Mouse (Mus musculus): Measurements from ENCODE around the gene Cep85l. TPM values are rescaled to one million over a fixed set of nuclear protein-coding genes. Genes with fewer than 3 reads are reported as not detected.

Gene Cep85l
- polyA plus RNA-seq, 1 experiment from 2014 or later, result 2.0 TPM

DNA sequence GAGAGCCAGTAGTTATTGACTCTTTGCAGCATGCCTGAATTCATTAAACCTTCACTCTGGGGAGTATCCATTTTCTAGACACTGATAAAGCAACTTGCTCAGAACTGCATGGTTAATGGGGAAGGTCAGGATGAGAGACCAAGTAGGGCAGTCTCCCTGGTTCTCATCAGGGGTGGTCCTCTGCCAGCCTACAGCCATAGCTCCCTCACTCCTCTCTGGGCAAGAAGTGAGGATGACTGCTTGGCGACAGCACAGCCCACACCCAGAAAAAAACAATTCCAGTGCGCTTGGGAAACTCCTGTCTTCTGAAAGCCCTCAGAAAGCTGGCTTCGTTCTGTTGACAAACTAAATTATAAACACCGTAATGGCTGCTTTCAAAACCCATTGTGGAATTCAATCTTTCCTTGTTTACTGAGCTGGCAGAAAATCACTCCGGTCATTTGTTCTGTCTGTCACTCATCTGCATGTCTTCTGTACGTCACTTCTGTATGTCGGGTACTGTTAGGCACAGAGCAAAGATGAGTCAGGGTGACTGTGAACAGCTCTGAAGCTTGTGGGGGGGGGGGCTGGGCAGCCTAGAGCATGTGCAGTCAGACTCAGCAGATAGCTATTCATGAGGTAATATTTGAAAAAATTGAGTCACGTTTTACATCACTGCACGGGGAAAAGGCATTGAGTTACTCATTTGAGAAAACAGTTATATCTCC lies 15.3 kb upstream of the Cep85l start:
- Histone ChIP-seq H3K9ac (no peak overlapping the region), H3K27me3 (no peaks in the 10 kb centered on the region), H3K27ac (replicated peaks) (no peak overlapping the region), H3K4me1 (replicated peaks) (peaks cover 12% of the 10 kb centered on the region), H3K4me3 (replicated peaks) (no peak overlapping the region), H3K36me3 (replicated peaks) (no peaks in the 10 kb centered on the region), H3K9me3 (replicated peaks) (no peaks in the 10 kb centered on the region), H3K4me2 (no peak overlapping the region)
- no peak for ATAC-seq (ENCODE audit: insufficient read depth)
- WGBS (ENCODE audit: insufficient replicate concordance), result 69% methylated on average over 9 of the region's 9 CpGs

DNA sequence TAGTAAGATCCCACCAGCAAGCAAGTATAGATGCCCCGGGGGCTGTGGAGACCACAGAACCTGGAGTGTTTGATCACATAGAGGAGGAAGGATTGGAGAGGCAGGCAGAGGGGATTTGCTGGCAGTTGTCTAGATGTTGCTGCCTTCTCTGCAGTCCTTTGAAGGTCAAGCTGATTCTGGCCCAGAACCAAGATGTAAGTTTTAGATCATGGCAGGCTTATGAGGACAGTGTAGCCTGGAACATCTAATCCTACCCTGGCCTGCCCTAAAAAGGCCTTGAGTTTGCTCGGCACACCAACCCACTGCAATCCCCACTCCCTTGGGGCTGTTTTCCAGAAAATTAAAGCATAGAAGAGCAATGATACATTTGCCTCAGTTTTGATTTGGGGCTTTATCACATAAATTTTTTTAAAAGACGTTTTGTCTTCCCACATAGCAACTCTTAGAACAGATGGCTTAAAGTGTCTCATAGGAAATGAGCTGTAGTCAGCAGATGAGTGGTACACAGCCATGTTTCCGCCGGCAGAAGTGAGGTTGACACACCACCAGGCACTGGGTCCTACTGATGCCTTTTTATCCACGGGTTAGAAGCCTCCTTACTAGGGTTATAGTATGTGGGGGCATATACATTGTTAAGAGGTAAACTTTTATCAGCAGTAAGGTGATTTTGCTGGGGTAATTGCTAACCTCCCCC lies 8.6 kb upstream of the Cep85l start:
- Histone ChIP-seq H3K4me3 (replicated peaks) (no peak overlapping the region), H3K27me3 (no peaks in the 10 kb centered on the region), H3K27ac (replicated peaks) (no peak overlapping the region), H3K4me2 (no peak overlapping the region), H3K9me3 (replicated peaks) (no peaks in the 10 kb centered on the region), H3K36me3 (replicated peaks) (no peaks in the 10 kb centered on the region), H3K9ac (no peak overlapping the region), H3K4me1 (replicated peaks) (no peaks in the 10 kb centered on the region)
- no peak for ATAC-seq (ENCODE audit: insufficient read depth)
- WGBS (ENCODE audit: insufficient replicate concordance), result 64% methylated on average over 6 of the region's 6 CpGs

DNA sequence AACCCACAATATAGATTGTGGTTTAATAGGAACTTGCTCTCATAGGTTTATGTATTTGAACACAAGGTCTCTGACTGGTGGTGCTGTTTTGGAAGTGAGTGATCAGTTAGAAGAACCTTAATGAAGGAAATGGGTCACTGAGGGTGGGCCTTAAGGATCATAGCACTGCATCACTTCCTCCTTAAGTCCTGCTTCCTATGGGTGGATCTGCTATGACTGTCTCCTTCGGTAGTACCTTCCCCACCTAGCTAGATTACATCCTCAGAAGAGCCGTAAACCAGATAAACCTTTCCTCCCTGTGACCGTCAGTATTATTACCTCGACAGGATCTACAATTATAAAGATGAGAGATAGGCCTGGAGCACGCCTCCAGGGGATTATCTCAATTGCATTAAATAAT lies 5.7 kb upstream of the Cep85l start:
- no peak for ATAC-seq (ENCODE audit: insufficient read depth)
- Histone ChIP-seq H3K4me3 (replicated peaks) (no peak overlapping the region), H3K27me3 (no peaks in the 10 kb centered on the region), H3K9me3 (replicated peaks) (no peaks in the 10 kb centered on the region), H3K4me1 (replicated peaks) (peaks cover under 1% of the 10 kb centered on the region; the same call in 1 of the 2 replicates), H3K27ac (replicated peaks) (no peak overlapping the region), H3K36me3 (replicated peaks) (no peaks in the 10 kb centered on the region), H3K9ac (no peak overlapping the region), H3K4me2 (no peak overlapping the region)
- WGBS (ENCODE audit: insufficient replicate concordance), result 42% methylated on average over 5 of the region's 5 CpGs

DNA sequence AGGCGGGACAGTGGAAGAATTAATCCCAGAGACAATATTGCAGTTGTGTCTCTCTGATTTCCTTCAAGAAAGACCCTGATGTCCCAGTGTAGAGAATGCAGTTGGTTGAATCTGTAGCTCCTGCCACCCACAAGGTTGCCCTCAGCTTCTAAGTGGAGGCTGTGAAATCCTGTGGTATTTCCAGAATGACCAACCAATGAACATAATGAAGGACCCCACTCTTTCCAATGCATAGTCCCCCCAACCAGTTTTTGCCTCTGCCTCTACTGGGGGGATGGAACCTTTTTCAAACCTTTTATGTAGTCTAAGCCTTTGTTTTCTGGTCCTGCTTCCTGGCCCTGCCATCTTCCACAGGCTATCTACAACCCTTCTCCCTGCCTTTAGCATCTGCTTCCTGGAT lies 5.1 kb upstream of the Cep85l start:
- Histone ChIP-seq H3K27ac (replicated peaks) (no peak overlapping the region), H3K4me2 (no peak overlapping the region), H3K9me3 (replicated peaks) (no peaks in the 10 kb centered on the region), H3K27me3 (no peaks in the 10 kb centered on the region), H3K4me3 (replicated peaks) (no peak overlapping the region), H3K4me1 (replicated peaks) (peaks cover 6% of the 10 kb centered on the region), H3K36me3 (replicated peaks) (no peaks in the 10 kb centered on the region), H3K9ac (no peak overlapping the region)
- no peak for ATAC-seq (ENCODE audit: insufficient read depth)
- 68% methylated on average over 1 of the region's 1 CpGs for WGBS (ENCODE audit: insufficient replicate concordance)

DNA sequence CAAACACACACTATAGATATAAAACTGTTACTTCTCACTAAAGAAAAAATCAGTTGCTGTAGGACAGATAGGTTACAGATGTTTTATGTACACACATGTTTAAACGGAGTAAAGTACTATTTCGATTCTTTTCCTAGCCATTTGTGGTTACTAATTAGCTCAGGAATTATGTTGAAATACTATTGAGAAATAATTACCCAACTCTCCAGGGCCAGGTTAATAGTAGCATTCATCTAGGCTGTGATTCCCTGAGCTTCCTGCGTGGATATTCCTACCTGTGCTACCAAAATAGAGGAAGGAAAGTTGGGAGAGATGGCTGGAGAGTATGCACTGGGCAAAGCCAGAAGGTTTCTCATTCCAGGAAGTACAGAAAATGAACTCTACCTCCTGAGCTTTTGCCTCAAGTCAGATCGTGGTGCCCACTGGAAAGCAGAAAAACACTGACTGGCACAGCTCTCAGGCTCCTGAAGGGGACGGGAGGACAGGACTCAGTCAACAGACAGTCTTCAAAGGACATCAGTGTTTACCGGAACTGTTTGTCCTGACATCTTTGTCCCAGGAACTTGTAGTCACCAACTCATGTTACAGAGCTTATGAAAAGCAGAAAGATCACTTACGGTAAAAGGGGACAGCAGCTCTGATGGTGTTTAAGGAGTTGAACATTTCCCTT lies 3.1 kb upstream of the Cep85l start:
- H3K4me1 ChIP-seq (replicated peaks), result peaks cover 21% of the 10 kb centered on the region
- peak overlapping the region; percentile 69 for H3K27ac ChIP-seq (replicated peaks)
- H3K27me3 ChIP-seq, result no peaks in the 10 kb centered on the region
- H3K9ac ChIP-seq, result no peak overlapping the region
- ATAC-seq (ENCODE audit: insufficient read depth), result peak; percentile 23
- 0 out of 2 replicates have a peak overlapping the region, but pooled peaks have one; percentile 3 for H3K4me2 ChIP-seq
- WGBS (ENCODE audit: insufficient replicate concordance), result 49% methylated on average over 7 of the region's 7 CpGs
- no peaks in the 10 kb centered on the region for H3K9me3 ChIP-seq (replicated peaks)
- no peaks in the 10 kb centered on the region for H3K36me3 ChIP-seq (replicated peaks)
- H3K4me3 ChIP-seq (replicated peaks), result no peak overlapping the region

DNA sequence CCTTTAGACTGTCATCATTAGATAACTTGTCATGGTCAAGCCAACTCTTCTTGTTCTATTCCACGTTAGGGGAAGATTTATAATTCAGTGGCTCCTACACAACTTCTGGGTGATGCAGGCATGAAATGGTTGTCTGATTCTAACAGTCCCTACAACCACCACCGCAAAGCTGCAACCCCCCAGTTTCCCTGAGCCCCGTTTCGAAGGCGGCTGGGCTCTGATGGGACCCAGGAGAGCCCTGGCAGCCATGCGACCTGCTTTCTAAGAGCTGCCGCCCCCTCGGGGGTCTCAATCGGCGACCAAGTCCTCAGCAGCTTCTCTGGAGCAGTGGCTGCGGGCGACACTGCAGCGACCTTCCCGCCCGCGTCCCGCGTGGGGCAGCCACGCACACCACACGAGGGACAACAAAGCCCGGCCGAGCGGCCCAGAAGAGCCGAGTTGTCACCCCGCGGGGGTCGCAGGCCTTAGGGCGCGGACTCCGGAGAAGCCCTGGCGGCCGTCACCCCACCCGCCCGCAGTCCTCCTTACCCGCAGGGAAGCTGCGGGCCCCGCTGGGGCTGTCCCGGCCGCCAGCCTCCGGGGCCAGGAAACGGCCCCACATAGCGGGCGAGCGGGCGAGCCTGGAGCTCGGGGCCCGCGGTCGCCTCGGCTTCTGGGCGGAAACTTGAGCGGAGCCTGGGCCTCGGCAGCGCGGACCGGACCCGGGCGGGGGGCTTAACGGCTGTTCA lies 602 bp downstream of the Cep85l start:
- Histone ChIP-seq H3K27ac (replicated peaks) (peak overlapping the region; percentile 88), H3K9ac (peak overlapping the region; percentile 89), H3K9me3 (replicated peaks) (no peaks in the 10 kb centered on the region), H3K36me3 (replicated peaks) (no peaks in the 10 kb centered on the region), H3K4me3 (replicated peaks) (peak overlapping the region; percentile 90), H3K4me2 (peak overlapping the region; percentile 93), H3K4me1 (replicated peaks) (peaks cover 26% of the 10 kb centered on the region), H3K27me3 (no peaks in the 10 kb centered on the region)
- 0% methylated on average over 57 of the region's 59 CpGs for WGBS (ENCODE audit: insufficient replicate concordance)
- ATAC-seq (ENCODE audit: insufficient read depth), result peak; percentile 78

DNA sequence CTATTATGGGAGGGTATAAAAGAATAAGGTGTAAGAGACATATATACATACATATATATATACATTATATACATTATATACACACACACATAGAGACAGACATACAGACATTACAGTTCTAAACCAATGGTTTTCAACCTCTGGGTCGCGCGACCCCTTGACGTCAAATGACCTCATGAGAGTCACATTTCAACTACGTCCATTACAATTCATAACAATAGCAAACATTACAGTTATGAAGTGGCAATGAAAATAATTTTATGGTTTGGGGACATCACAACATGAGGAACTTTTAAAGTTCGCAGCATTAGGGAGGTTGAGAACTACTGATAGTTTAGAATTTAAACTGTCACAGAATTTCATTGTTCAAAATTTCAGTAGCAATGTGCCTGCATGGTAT lies 1.5 kb downstream of the Cep85l start:
- H3K4me3 ChIP-seq (replicated peaks), result peak overlapping the region; percentile 90
- peak overlapping the region; percentile 93 for H3K4me2 ChIP-seq
- H3K4me1 ChIP-seq (replicated peaks), result peaks cover 26% of the 10 kb centered on the region
- no peaks in the 10 kb centered on the region for H3K36me3 ChIP-seq (replicated peaks)
- no peak for ATAC-seq (ENCODE audit: insufficient read depth)
- H3K9me3 ChIP-seq (replicated peaks), result no peaks in the 10 kb centered on the region
- H3K27me3 ChIP-seq, result no peaks in the 10 kb centered on the region
- H3K27ac ChIP-seq (replicated peaks), result no peak overlapping the region
- 72% methylated on average over 6 of the region's 6 CpGs for WGBS (ENCODE audit: insufficient replicate concordance)
- no peak overlapping the region for H3K9ac ChIP-seq

DNA sequence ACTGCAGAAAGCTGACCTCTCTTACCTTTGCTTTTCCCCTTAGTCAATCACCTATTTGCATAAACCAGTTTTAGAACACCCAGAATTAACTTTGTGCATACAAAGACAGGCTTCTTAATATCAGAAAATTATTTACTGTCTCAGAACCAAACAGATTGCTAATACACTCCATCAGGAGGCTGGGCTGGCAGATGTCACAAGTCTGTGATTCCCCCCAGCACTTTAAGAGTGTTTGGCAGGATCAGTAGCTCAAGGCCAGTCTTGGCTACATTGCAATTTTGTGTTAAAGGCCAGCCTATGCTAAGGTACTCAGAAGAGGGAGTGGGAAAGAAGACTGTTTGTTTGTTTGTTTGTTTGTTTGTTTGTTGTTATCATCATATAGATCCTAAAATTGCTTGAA lies 2.7 kb downstream of the Cep85l start:
- H3K9ac ChIP-seq, result no peak overlapping the region
- no peaks in the 10 kb centered on the region for H3K36me3 ChIP-seq (replicated peaks)
- no peaks in the 10 kb centered on the region for H3K9me3 ChIP-seq (replicated peaks)
- no peak overlapping the region for H3K4me3 ChIP-seq (replicated peaks)
- no peak overlapping the region for H3K4me2 ChIP-seq
- H3K27me3 ChIP-seq, result no peaks in the 10 kb centered on the region
- peaks cover 26% of the 10 kb centered on the region for H3K4me1 ChIP-seq (replicated peaks)
- no peak for ATAC-seq (ENCODE audit: insufficient read depth)
- no peak overlapping the region for H3K27ac ChIP-seq (replicated peaks)

DNA sequence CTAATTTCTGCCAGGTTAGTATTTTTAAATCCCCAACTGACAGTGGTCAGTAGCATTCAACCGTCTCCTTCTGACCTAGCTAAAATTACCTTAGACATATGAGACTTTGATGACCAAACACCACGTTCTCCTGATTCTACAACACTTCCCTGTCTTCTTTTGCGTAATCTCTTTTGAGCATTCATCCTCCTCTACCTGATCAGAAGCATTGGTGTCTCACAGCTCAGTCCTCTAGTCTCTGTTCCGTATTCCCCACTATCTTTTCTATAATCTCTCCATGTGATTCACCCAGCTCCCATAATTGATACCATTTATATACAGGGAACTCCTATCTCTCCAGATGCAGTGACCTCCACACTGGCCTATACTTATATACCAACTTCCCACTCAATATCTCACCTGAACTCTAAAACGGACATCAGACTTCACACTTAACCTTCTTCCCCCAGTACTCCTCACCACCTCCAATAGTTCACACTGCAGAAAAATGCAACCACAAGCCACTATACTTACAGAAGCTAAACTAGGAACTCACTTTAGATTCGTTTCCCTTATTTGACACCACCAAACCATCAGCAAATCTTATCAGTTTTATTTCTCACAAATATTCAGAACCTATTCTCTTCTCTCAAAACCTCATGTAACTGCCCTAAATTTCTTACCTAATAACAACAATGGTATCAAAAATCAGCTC lies 5.7 kb downstream of the Cep85l start:
- H3K9ac ChIP-seq, result no peak overlapping the region
- peaks cover 12% of the 10 kb centered on the region for H3K36me3 ChIP-seq (replicated peaks)
- H3K4me1 ChIP-seq (replicated peaks), result peaks cover 11% of the 10 kb centered on the region
- H3K4me3 ChIP-seq (replicated peaks), result no peak overlapping the region
- no peak for ATAC-seq (ENCODE audit: insufficient read depth)
- H3K4me2 ChIP-seq, result no peak overlapping the region
- H3K27me3 ChIP-seq, result no peaks in the 10 kb centered on the region
- H3K9me3 ChIP-seq (replicated peaks), result no peaks in the 10 kb centered on the region
- H3K27ac ChIP-seq (replicated peaks), result no peak overlapping the region
- 65% methylated on average over 6 of the region's 6 CpGs for WGBS (ENCODE audit: insufficient replicate concordance)

DNA sequence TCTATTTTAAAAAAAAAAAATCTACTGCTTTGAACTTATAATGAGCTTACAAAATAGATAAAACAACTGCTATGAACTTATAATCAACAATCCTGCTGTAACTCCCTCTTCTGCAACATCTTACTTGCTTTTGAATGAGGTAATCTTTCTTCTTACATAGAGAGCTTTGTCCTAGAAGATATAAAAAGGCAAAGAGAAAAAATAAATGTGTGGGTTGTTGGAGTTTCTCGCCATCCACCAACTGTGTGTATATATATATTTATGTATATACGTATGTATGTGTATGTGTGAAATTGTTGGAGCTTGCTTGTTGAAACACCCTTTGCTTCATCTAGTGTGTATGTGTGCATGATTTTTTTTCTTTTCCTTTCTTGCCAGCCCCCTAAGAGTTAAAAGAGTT lies 12.5 kb downstream of the Cep85l start:
- no peak overlapping the region for H3K4me2 ChIP-seq
- no peak overlapping the region for H3K9ac ChIP-seq
- H3K9me3 ChIP-seq (replicated peaks), result no peaks in the 10 kb centered on the region
- ATAC-seq (ENCODE audit: insufficient read depth), result no peak
- no peak overlapping the region for H3K27ac ChIP-seq (replicated peaks)
- no peak overlapping the region for H3K4me3 ChIP-seq (replicated peaks)
- WGBS (ENCODE audit: insufficient replicate concordance), result 86% methylated on average over 2 of the region's 2 CpGs
- H3K27me3 ChIP-seq, result no peaks in the 10 kb centered on the region
- peaks cover 12% of the 10 kb centered on the region for H3K36me3 ChIP-seq (replicated peaks)
- H3K4me1 ChIP-seq (replicated peaks), result 0 out of 2 replicates have a peak, but pooled peaks cover 2% of the 10 kb centered on the region

Data from liver, embryonic 15.5 days (tissue).